Mouse (Mus musculus) MEL (cell line): ENCODE results near the gene Anapc4. TPM values are rescaled to one million over a fixed set of nuclear protein-coding genes. Genes with fewer than 3 reads are reported as not detected.

Experiments
- DNase-seq: peaks from one replicate; pipeline ENCODE4 v3.0.0; 2011; ENCODE audit warnings: low read depth, low spot score
- H3K27ac ChIP-seq: 2 replicates; pipeline ENCODE4 v1.5.1; 2012; ENCODE audit warnings: low read depth, mild to moderate bottlenecking, control low read depth, low read length, moderate library complexity; ENCODE audit not compliant: control insufficient read depth
- H3K27me3 ChIP-seq, 2 experiments: fragments of 150-350 bp in 1 of 2; sonication (generic) in 1 of 2; 2 replicates each; pipeline ENCODE4 v1.6.1; 2012; ENCODE audit warnings: low read length in 2 of 2, mild to moderate bottlenecking in 2 of 2, improper control_type of control experiment in 1 of 2, moderate library complexity in 1 of 2; ENCODE audit not compliant: insufficient read depth in 2 of 2, control insufficient read depth in 1 of 2
- H3K36me3 ChIP-seq, 2 experiments: 2 replicates each; pipeline ENCODE4 v1.6.1; 2012 to 2014; ENCODE audit warnings: low read length in 2 of 2, improper control_type of control experiment in 1 of 2, inconsistent platforms in 1 of 2, mild to moderate bottlenecking in 1 of 2; ENCODE audit not compliant: insufficient read depth in 2 of 2, control insufficient read depth in 1 of 2
- H3K4me1 ChIP-seq, 2 experiments: fragments of 150-350 bp in 1 of 2; sonication (generic) in 1 of 2; 2 replicates each; pipeline ENCODE4 v1.6.1; 2012; ENCODE audit warnings: low read length in 2 of 2, improper control_type of control experiment in 1 of 2, mild to moderate bottlenecking in 1 of 2; ENCODE audit not compliant: insufficient read depth in 2 of 2, control insufficient read depth in 1 of 2
- H3K4me3 ChIP-seq, 2 experiments: fragments of 150-350 bp in 1 of 2; sonication (generic) in 1 of 2; 2 replicates each; pipeline ENCODE4 v1.5.1; 2012; ENCODE audit warnings: low read depth in 2 of 2, low read length in 2 of 2, mild to moderate bottlenecking in 2 of 2, moderate library complexity in 2 of 2, control low read depth in 1 of 2, improper control_type of control experiment in 1 of 2; ENCODE audit not compliant: control insufficient read depth in 1 of 2, insufficient read depth in 1 of 2
- H3K79me2 ChIP-seq: 2 replicates; pipeline ENCODE4 v1.6.1; 2012; ENCODE audit warnings: mild to moderate bottlenecking, low read length, moderate library complexity; ENCODE audit not compliant: control insufficient read depth, poor library complexity, insufficient read depth
- H3K9ac ChIP-seq: 2 replicates; pipeline ENCODE4 v1.6.1; 2012; ENCODE audit warnings: low read depth, mild to moderate bottlenecking, control low read depth, low read length, moderate library complexity; ENCODE audit not compliant: control insufficient read depth, poor library complexity, severe bottlenecking
- H3K9me3 ChIP-seq: fragments of 150-350 bp; sonication (generic); replicated peaks from 2 replicates; pipeline ENCODE4 v1.6.1; 2012; ENCODE audit warnings: mild to moderate bottlenecking, low read length, improper control_type of control experiment, moderate library complexity; ENCODE audit not compliant: insufficient read depth
- CTCF ChIP-seq, 3 experiments: IDR thresholded peaks in 2 of 3; conservative IDR thresholded peaks in 1 of 3; 2 replicates each; pipeline ENCODE4 v1.5.1; 2011 to 2012; ENCODE audit warnings: low read length in 3 of 3, low read depth in 2 of 3, mild to moderate bottlenecking in 2 of 3, improper control_type of control experiment in 1 of 3, inconsistent platforms in 1 of 3, mixed read lengths in 1 of 3, moderate library complexity in 1 of 3; ENCODE audit not compliant: control insufficient read depth in 1 of 3, insufficient read depth in 1 of 3, poor library complexity in 1 of 3, severe bottlenecking in 1 of 3
- E2F4 ChIP-seq: IDR thresholded peaks from 2 replicates; pipeline ENCODE4 v1.6.1; 2011; ENCODE audit warnings: low read depth, low read length, improper control_type of control experiment, borderline replicate concordance
- EP300 ChIP-seq, 2 experiments: IDR thresholded peaks; 2 replicates each; pipeline ENCODE4 v1.6.1; 2011; ENCODE audit warnings: improper control_type of control experiment in 2 of 2, low read length in 2 of 2, low read depth in 1 of 2, mild to moderate bottlenecking in 1 of 2
- ETS1 ChIP-seq: IDR thresholded peaks from 2 replicates; pipeline ENCODE4 v1.6.1; 2012; ENCODE audit warnings: low read depth, mild to moderate bottlenecking, inconsistent platforms, low read length, improper control_type of control experiment, moderate library complexity
- GABPA ChIP-seq: IDR thresholded peaks from 2 replicates; pipeline ENCODE4 v1.6.1; 2012; ENCODE audit warnings: low read depth, mild to moderate bottlenecking, inconsistent platforms, low read length, improper control_type of control experiment, moderate library complexity
- GATA1 ChIP-seq: IDR thresholded peaks from 2 replicates; pipeline ENCODE4 v1.6.1; 2011; ENCODE audit warnings: low read depth, low read length, improper control_type of control experiment
- JUND ChIP-seq: IDR thresholded peaks from 2 replicates; pipeline ENCODE4 v1.6.1; 2011; ENCODE audit warnings: low read depth, mild to moderate bottlenecking, improper control_type of control experiment, low read length
- MAFK ChIP-seq: IDR thresholded peaks from 2 replicates; pipeline ENCODE4 v1.6.1; 2011; ENCODE audit warnings: low read depth, mild to moderate bottlenecking, low read length, improper control_type of control experiment, borderline replicate concordance
- MAX ChIP-seq: IDR thresholded peaks from 2 replicates; pipeline ENCODE4 v1.6.1; 2011; ENCODE audit warnings: low read length, improper control_type of control experiment
- MAZ ChIP-seq: IDR thresholded peaks from 2 replicates; pipeline ENCODE4 v1.6.1; 2012; ENCODE audit warnings: low read depth, mild to moderate bottlenecking, inconsistent platforms, low read length, improper control_type of control experiment
- MXI1 ChIP-seq: IDR thresholded peaks from 2 replicates; pipeline ENCODE4 v1.6.1; 2011; ENCODE audit warnings: mild to moderate bottlenecking, low read depth, low read length, improper control_type of control experiment
- NELFE ChIP-seq: IDR thresholded peaks from 2 replicates; pipeline ENCODE4 v1.6.1; 2011; ENCODE audit warnings: low read depth, low read length, improper control_type of control experiment
- NRF1 ChIP-seq: IDR thresholded peaks from 2 replicates; pipeline ENCODE4 v1.6.1; 2014; ENCODE audit warnings: low read depth, mild to moderate bottlenecking, inconsistent platforms, low read length, improper control_type of control experiment, moderate library complexity; ENCODE audit not compliant: poor library complexity, insufficient read depth, severe bottlenecking
- POLR2A ChIP-seq, 2 experiments: IDR thresholded peaks; 2 replicates each; pipeline ENCODE4 v1.6.1; 2011 to 2012; ENCODE audit warnings: low read length in 2 of 2, mild to moderate bottlenecking in 2 of 2, control low read depth in 1 of 2, improper control_type of control experiment in 1 of 2, low read depth in 1 of 2, moderate library complexity in 1 of 2; ENCODE audit not compliant: control insufficient read depth in 1 of 2, insufficient read depth in 1 of 2, poor library complexity in 1 of 2
- POLR2AphosphoS2 ChIP-seq: IDR thresholded peaks from 2 replicates; pipeline ENCODE4 v1.6.1; 2011; ENCODE audit warnings: low read length, improper control_type of control experiment
- POLR2AphosphoS5 ChIP-seq: IDR thresholded peaks from 2 replicates; pipeline ENCODE4 v1.6.1; 2012; ENCODE audit warnings: low read depth, borderline replicate concordance, mild to moderate bottlenecking, inconsistent platforms, low read length, moderate library complexity, mixed read lengths
- RAD21 ChIP-seq: IDR thresholded peaks from 2 replicates; pipeline ENCODE4 v1.6.1; 2011; ENCODE audit warnings: mild to moderate bottlenecking, low read depth, low read length, improper control_type of control experiment
- SIN3A ChIP-seq: IDR thresholded peaks from 2 replicates; pipeline ENCODE4 v1.6.1; 2012; ENCODE audit warnings: low read length, improper control_type of control experiment, inconsistent platforms
- TBP ChIP-seq: IDR thresholded peaks from 2 replicates; pipeline ENCODE4 v1.8.0; 2011; ENCODE audit warnings: low read depth, low read length, improper control_type of control experiment
- TCF12 ChIP-seq: IDR thresholded peaks from 2 replicates; pipeline ENCODE4 v1.6.1; 2014; ENCODE audit warnings: low read depth, mild to moderate bottlenecking, inconsistent platforms, low read length, improper control_type of control experiment, moderate library complexity
- USF2 ChIP-seq, 2 experiments: IDR thresholded peaks; 2 replicates each; pipeline ENCODE4 v1.6.1; 2011 to 2012; ENCODE audit warnings: improper control_type of control experiment in 2 of 2, low read length in 2 of 2, borderline replicate concordance in 1 of 2, inconsistent platforms in 1 of 2, low read depth in 1 of 2, mild to moderate bottlenecking in 1 of 2; ENCODE audit not compliant: insufficient read depth in 1 of 2
- ZC3H11A ChIP-seq: IDR thresholded peaks from 2 replicates; pipeline ENCODE4 v1.6.1; 2012; ENCODE audit warnings: low read depth, mild to moderate bottlenecking, inconsistent platforms, low read length, improper control_type of control experiment
- ZKSCAN1 ChIP-seq: IDR thresholded peaks from 2 replicates; pipeline ENCODE4 v1.6.1; 2012; ENCODE audit warnings: low read depth, mild to moderate bottlenecking, inconsistent platforms, low read length, improper control_type of control experiment, moderate library complexity
- polyA plus RNA-seq, 2 experiments: library from polyadenylated mRNA; stranded (reverse) in 1 of 2; unstranded in 1 of 2; fragments of >175 nt in 1 of 2; fragments of >200 nt in 1 of 2; gene quantifications; 2 replicates each; pipeline versions ENCODE4 v1.2.1 to v1.2.4; 2012; ENCODE audit warnings: low replicate concordance in 2 of 2, low read depth in 1 of 2; ENCODE audit not compliant: insufficient read length in 2 of 2, insufficient read depth in 1 of 2, missing spikeins in 1 of 2
- total RNA-seq: library from RNA; depleted of rRNA; stranded (reverse); fragments of 300-350 nt; gene quantifications from 2 replicates; pipeline ENCODE4 v1.2.3, GENCODE M21; 2012

Gene Anapc4
- total and polyA plus RNA-seq, 3 experiments, result 56.4 to 159 (median 56.6) TPM

- no peaks in the 10 kb centered on the region for H3K9me3 ChIP-seq
- H3K27ac ChIP-seq, result peak overlapping the region; percentile 63
- H3K36me3 ChIP-seq, result peaks cover 0 to 14% of the 10 kb centered on the region in 2 experiments
- no peak for TF ChIP-seq POLR2AphosphoS2
- no peak for TF ChIP-seq TCF12
- 0 out of 2 replicates have a peak, but pooled peaks have one; percentile 24 for TF ChIP-seq MXI1
- TF ChIP-seq POLR2AphosphoS5, result 0 out of 2 replicates have a peak, but pooled peaks have one; percentile 49
- TF ChIP-seq ZKSCAN1, result no peak
- no peak for TF ChIP-seq MAZ
- no peak for TF ChIP-seq JUND
- no peak for TF ChIP-seq RAD21
- no peak for TF ChIP-seq USF2 (IDR thresholded peaks at IDR 0.05; ENCODE audit: borderline replicate concordance in 1 of 2, insufficient read depth in 1 of 2, low read depth in 1 of 2, low read length in 2 of 2)
- no peak for TF ChIP-seq MAX
- no peak for TF ChIP-seq MAFK
- no peak for TF ChIP-seq GATA1
- TF ChIP-seq TBP, result 0 out of 2 replicates have a peak, but pooled peaks have one; percentile 56
- TF ChIP-seq NRF1, result no peak
- TF ChIP-seq POLR2A (IDR thresholded peaks at IDR 0.05; ENCODE audit: control insufficient read depth in 1 of 2, insufficient read depth in 1 of 2, low read depth in 1 of 2, low read length in 2 of 2, poor library complexity in 1 of 2), result peak in 1 of 2 experiments; percentile 31; a peak in 1 of 4 replicates
- TF ChIP-seq CTCF (IDR thresholded peaks at IDR 0.05 in 2 of 3, conservative IDR thresholded peaks at IDR 0.05 in 1 of 3; ENCODE audit: control insufficient read depth in 1 of 3, insufficient read depth in 1 of 3, low read depth in 2 of 3, low read length in 3 of 3, poor library complexity in 1 of 3, severe bottlenecking in 1 of 3), result no peak
- TF ChIP-seq GABPA, result no peak
- peak in 1 of 2 experiments; percentile 21; a peak in 1 of 4 replicates for TF ChIP-seq EP300 (IDR thresholded peaks at IDR 0.05; ENCODE audit: low read depth in 1 of 2, low read length in 2 of 2)
- peak; percentile 79 for DNase-seq
- peaks cover 2 to 10% of the 10 kb centered on the region in 2 experiments for H3K4me1 ChIP-seq
- H3K4me3 ChIP-seq, result peak overlapping the region; percentile 14 to 61; a peak in 3 of 4 replicates
- no peaks in the 10 kb centered on the region for H3K27me3 ChIP-seq
- peak overlapping the region; percentile 62; the same call in 1 of the 2 replicates for H3K9ac ChIP-seq
- H3K79me2 ChIP-seq, result peaks cover 9% of the 10 kb centered on the region
Observed at GRCm38 (mm10) chr5:52833005-52833404, 807 bp upstream of the Anapc4 start.

- TF ChIP-seq ZC3H11A (no peak), POLR2A (IDR thresholded peaks at IDR 0.05; ENCODE audit: control insufficient read depth in 1 of 2, insufficient read depth in 1 of 2, low read depth in 1 of 2, low read length in 2 of 2, poor library complexity in 1 of 2) (0 out of 4 replicates have a peak, but pooled peaks of 1 of the 2 experiments have one; percentile 15), GATA1 (no peak), E2F4 (no peak), NELFE (no peak), SIN3A (no peak), ETS1 (no peak)
- peak overlapping the region; percentile 97 to 99 for H3K4me3 ChIP-seq
- H3K27ac ChIP-seq, result peak overlapping the region; percentile 81
- H3K36me3 ChIP-seq, result peaks cover 6 to 14% of the 10 kb centered on the region in 2 experiments
- peaks cover 2 to 10% of the 10 kb centered on the region in 2 experiments for H3K4me1 ChIP-seq
- peak overlapping the region; percentile 91 for H3K9ac ChIP-seq
- H3K27me3 ChIP-seq, result no peaks in the 10 kb centered on the region
- DNase-seq, result no peak
- H3K79me2 ChIP-seq, result peaks cover 9% of the 10 kb centered on the region
- H3K9me3 ChIP-seq, result no peaks in the 10 kb centered on the region
Observed at GRCm38 (mm10) chr5:52834386-52834785, 574 bp downstream of the Anapc4 start.
